Mouse (Mus musculus) lung, postnatal 0 days (tissue): Measurements from ENCODE around the gene Ermap.

Experiments used
- CTCF ChIP-seq: IDR thresholded peaks from 2 replicates; pipeline ENCODE4 v1.5.1; 2016; ENCODE audit warnings: antibody characterized with exemption, mild to moderate bottlenecking
- EP300 ChIP-seq: IDR thresholded peaks from 2 replicates; pipeline ENCODE4 v1.6.1; 2016; ENCODE audit warnings: antibody characterized with exemption, mild to moderate bottlenecking, control low read depth

- TF ChIP-seq CTCF = no peak
- TF ChIP-seq EP300 = no peak
These were observed 4.0 kb downstream of the Ermap start for GRCm38 (mm10) chr4:119185771-119186170.
